Mouse (Mus musculus) ovary, postnatal 36 days (tissue): ENCODE measurements around the gene Olfr480.

Experiments used
- DNase-seq: peaks from one replicate; pipeline ENCODE4 v3.0.0; 2022; ENCODE audit warnings: low spot score, mixed read lengths

Gene Olfr480

GRCm38 (mm10) chr7:108067246-108067645, at the start of gene Olfr480:
Gene Olfr480 (minus strand): TSS chr7:108067346.
- no peak for DNase-seq

- DNase-seq: no peak
Observed at GRCm38 (mm10) chr7:108100549-108100948, 33.4 kb upstream of the Olfr480 start, which contains the start of gene Olfr483. Gene Olfr483 (plus strand): TSS chr7:108100849.

- no peak for DNase-seq
Observed at GRCm38 (mm10) chr7:108097486-108097885, 30.3 kb upstream of the Olfr480 start, which contains the start of gene Olfr482. Gene Olfr482 (minus strand): TSS chr7:108097586.

GRCm38 (mm10) chr7:108079555-108079954, 12.4 kb upstream of the Olfr480 start, which contains the start of gene Olfr481:
Gene Olfr481 (plus strand): TSS chr7:108079855.
- DNase-seq: no peak

GRCm38 (mm10) chr7:108050393-108050792, 16.8 kb downstream of the Olfr480 start, which contains the start of gene Olfr479:
Gene Olfr479 (plus strand): TSS chr7:108050693.
- no peak for DNase-seq

GRCm38 (mm10) chr7:108033889-108034288, 33.3 kb downstream of the Olfr480 start, which contains the start of gene Olfr478:
Gene Olfr478 (minus strand): TSS chr7:108033989.
- no peak for DNase-seq
